Mouse (Mus musculus) kidney, adult 2 months (tissue): ENCODE measurements at regions not wholly inside any gene's neighbourhood (a gene's known extent, or its start where the extent isn't known, plus 50 kb on each side); places are given as distances from the start of the nearest gene placed in this dataset.

ENCODE experiments used
- DNase-seq: peaks from one replicate; pipeline ENCODE4 v3.0.0; 2021
- H3K27ac ChIP-seq: fragments of 200-500 bp; 2 replicates; pipeline ENCODE4 v1.5.1; 2012; ENCODE audit warnings: low read depth, low read length, control low read depth, inconsistent platforms; ENCODE audit not compliant: insufficient read depth
- H3K27me3 ChIP-seq: fragments of 200-500 bp; replicated peaks from 2 replicates; pipeline ENCODE4 v1.6.1; 2012; ENCODE audit warnings: mild to moderate bottlenecking, moderate library complexity, low read length, inconsistent platforms; ENCODE audit not compliant: control insufficient read depth, insufficient read depth
- H3K36me3 ChIP-seq: fragments of 200-500 bp; 2 replicates; pipeline ENCODE4 v1.6.1; 2012; ENCODE audit warnings: mild to moderate bottlenecking, moderate library complexity, low read length, inconsistent platforms; ENCODE audit not compliant: control insufficient read depth, insufficient read depth
- H3K4me1 ChIP-seq: fragments of 200-500 bp; 2 replicates; pipeline ENCODE4 v1.6.1; 2011; ENCODE audit warnings: low read length; ENCODE audit not compliant: control insufficient read depth, insufficient read depth
- H3K4me3 ChIP-seq: fragments of 200-500 bp; 2 replicates; pipeline ENCODE4 v1.5.1; 2011; ENCODE audit warnings: mild to moderate bottlenecking, low read depth, low read length, control low read depth; ENCODE audit not compliant: insufficient read depth
- CTCF ChIP-seq: fragments of 200-500 bp; conservative IDR thresholded peaks from 2 replicates; pipeline ENCODE4 v1.5.1; 2011; ENCODE audit warnings: low read depth, mild to moderate bottlenecking, control low read depth, low read length, moderate library complexity, mixed read lengths; ENCODE audit not compliant: insufficient read depth, insufficient read length
- POLR2A ChIP-seq: fragments of 200-500 bp; IDR thresholded peaks from one replicate; pipeline ENCODE4 v1.6.1; 2011; ENCODE audit warnings: low read depth, low read length, control low read depth
- WGBS: fragments of 180-500 bp; shearing (Covaris S2); methylation state at CpG from one replicate; pipeline ENCODE4 v1.1.7; 2018; 5-methylcytosine and 5-hydroxymethylcytosine counted together

DNA sequence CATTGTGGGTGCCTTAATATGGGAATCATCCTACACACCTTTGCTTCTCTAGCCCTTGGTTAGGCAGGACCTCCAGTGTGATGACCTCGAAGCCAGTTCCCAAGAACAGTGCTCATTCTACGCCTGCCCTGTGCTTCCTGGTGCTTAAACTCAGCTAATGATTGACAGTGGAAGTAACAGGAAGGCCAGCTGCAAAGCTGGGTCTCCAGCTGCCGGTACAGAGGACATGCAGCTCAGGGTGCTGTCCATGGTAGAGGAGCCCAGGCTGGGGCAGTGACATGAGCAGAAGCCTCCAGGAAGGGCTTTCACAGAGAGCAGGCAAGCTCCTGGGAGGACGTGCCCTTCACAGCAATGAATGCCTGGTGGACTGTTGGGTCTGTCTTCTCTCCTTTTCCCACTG lies 293.6 kb downstream of the 3100002H09Rik start:
- no peak overlapping the region for H3K27ac ChIP-seq
- peak; percentile 70 for DNase-seq
- 11% methylated on average over 4 of the region's 4 CpGs for whole genome bisulfite sequencing
- no peak overlapping the region for H3K4me3 ChIP-seq
- H3K36me3 ChIP-seq = no peaks in the 10 kb centered on the region
- no peak for TF ChIP-seq CTCF
- no peak for TF ChIP-seq POLR2A
- H3K4me1 ChIP-seq = no peaks in the 10 kb centered on the region; the same call in 1 of the 2 replicates
- no peaks in the 10 kb centered on the region; the same call in 1 of the 2 replicates for H3K27me3 ChIP-seq

DNA sequence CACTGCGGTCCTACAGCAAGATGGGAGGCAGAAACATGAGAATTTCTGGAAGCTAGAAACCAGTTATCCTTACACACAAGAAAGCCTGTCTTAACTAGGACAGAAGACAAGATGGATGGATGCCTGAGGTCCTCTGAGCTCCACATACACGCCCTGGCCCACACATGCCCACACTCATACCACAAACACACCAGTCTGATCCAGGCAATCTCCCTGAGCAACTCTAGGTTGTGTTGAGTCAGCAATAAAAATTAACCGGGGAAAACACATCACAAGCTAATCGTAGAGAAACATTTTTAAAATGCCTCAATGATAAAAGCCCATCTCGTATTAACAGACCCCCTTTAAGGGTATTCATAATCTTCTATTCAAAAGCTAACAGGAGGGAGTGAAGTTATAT lies 298.9 kb downstream of the 3100002H09Rik start:
- no peak overlapping the region for H3K4me3 ChIP-seq
- no peaks in the 10 kb centered on the region for H3K4me1 ChIP-seq
- 68% methylated on average over 5 of the region's 5 CpGs for WGBS
- no peaks in the 10 kb centered on the region for H3K27me3 ChIP-seq
- no peak overlapping the region for H3K27ac ChIP-seq
- TF ChIP-seq POLR2A (no peak), CTCF (no peak)
- H3K36me3 ChIP-seq = no peaks in the 10 kb centered on the region
- no peak for DNase-seq

DNA sequence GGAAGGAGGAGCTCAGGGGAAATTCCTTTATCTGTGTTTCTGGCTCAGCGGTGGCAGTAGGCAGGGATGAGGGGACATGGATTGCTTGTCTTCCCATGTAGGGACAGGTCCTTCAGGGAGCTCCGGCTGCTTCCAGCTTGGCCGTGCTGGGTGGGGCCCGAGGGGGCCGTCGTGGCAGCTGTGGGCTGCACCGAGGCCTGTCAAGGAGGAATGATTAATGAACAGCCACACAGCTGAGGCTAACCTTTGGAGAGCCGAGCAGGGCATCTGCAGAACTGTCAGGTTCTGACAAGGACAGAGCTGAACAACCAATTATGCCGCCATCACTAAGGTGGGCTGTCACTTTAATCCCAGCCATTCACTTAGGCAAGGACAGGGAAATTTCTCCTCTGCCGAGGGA lies 300.0 kb downstream of the 3100002H09Rik start:
- 5% methylated on average over 10 of the region's 10 CpGs for WGBS
- Histone ChIP-seq H3K27me3 (no peaks in the 10 kb centered on the region), H3K4me3 (no peak overlapping the region), H3K4me1 (no peaks in the 10 kb centered on the region), H3K36me3 (no peaks in the 10 kb centered on the region), H3K27ac (no peak overlapping the region)
- TF ChIP-seq POLR2A (no peak), CTCF (no peak)
- no peak for DNase-seq

DNA sequence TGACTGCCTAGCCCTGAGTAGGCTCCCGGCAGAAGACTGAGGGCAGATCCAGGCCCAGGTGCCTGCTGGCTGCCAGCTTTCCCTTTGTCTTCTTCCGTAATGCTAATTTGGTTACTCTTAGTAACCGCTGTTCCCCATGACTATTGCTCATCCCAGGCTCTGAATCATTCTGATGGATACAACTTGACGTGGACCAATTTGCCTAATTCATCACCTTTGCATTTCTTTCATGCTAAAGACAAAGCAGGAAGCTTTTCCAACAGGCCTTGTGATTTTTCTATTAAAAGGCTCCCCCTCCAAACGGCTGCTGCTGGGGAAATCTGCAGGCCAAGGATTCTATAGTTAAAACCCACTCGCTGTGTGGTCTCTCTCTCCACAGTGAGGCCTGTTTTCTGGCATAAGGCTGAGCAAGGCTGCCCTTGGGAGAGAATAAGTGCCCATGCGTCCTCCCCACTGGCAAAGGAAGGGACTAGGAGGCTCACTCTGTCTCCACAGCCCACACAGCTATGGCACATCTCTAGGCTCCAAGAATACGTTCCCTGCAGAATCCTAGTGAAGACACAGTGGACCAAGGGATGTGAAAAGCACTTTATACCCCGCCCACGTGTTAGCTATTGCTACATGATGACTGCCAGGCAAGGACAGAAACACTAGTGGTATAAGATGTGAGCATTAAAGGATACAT lies 304.6 kb downstream of the 3100002H09Rik start:
- TF ChIP-seq CTCF = no peak
- Histone ChIP-seq H3K4me3 (no peak overlapping the region), H3K27me3 (no peaks in the 10 kb centered on the region), H3K36me3 (no peaks in the 10 kb centered on the region), H3K27ac (no peak overlapping the region), H3K4me1 (no peaks in the 10 kb centered on the region)
- no peak for DNase-seq
- 79% methylated on average over 10 of the region's 10 CpGs for WGBS

DNA sequence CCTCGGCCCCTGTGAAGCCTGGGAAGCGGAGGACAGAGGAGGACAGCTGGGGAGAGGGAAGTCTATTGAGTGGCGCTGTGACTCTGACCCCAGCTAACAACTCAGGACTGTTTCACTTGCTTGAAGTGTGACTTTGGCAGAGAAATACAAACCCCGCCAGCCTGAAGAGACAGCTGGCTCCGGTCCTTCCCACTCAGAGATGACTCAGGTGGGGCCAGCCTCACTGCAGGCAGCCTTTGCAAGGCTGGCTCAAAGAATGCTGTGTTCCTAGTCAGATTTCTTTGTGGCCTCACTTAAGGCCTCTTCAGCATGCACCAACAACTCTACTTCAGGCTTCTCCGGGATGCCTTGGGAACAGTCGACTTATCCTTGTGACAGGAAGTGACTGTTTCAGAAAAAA lies 307.7 kb downstream of the 3100002H09Rik start:
- Histone ChIP-seq H3K36me3 (no peaks in the 10 kb centered on the region), H3K27me3 (no peaks in the 10 kb centered on the region), H3K4me3 (no peak overlapping the region), H3K27ac (no peak overlapping the region), H3K4me1 (no peaks in the 10 kb centered on the region)
- TF ChIP-seq POLR2A (no peak), CTCF (no peak)
- 67% methylated on average over 7 of the region's 7 CpGs for WGBS
- DNase-seq = no peak

DNA sequence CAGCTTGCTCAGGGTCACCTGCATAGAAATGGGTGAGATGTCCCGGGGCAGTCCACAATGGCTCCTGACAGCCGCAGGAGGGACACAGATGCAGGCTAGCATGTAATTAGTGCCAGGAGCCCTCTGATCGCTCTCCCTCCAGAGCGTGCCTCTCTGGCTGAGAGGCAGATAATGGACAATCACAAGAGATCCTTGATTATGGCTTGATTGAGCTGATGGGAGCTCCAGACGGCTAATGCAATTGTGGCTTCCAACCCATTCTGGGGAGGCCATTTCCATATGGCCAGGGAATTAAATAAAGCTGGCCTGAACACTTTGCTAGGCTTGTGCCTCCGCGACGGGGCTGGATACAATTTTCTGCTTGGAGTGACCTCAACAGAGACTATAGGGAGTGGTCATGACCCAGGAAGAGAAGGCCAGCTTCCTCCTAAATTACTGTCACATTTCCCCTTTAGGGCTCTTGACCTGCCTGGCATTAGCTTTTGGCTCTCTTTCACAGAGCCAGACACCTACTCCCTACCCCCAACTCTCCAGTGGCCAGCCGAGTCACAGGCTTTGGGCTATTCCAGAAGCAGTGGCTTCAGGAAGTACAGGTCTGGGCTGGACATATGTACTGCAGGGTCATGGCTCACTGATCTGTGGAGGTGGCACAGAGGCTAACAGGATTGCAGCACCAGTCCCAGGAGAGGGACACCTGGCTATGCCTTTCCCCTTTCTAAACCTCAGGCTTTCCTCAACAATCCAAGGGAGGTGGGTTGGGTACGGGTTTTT lies 311.8 kb downstream of the 3100002H09Rik start:
- Histone ChIP-seq H3K36me3 (no peaks in the 10 kb centered on the region), H3K27me3 (no peaks in the 10 kb centered on the region), H3K4me3 (no peak overlapping the region), H3K4me1 (no peaks in the 10 kb centered on the region), H3K27ac (no peak overlapping the region)
- DNase-seq = no peak
- TF ChIP-seq POLR2A (no peak), CTCF (no peak)
- WGBS = 48% methylated on average over 10 of the region's 10 CpGs

DNA sequence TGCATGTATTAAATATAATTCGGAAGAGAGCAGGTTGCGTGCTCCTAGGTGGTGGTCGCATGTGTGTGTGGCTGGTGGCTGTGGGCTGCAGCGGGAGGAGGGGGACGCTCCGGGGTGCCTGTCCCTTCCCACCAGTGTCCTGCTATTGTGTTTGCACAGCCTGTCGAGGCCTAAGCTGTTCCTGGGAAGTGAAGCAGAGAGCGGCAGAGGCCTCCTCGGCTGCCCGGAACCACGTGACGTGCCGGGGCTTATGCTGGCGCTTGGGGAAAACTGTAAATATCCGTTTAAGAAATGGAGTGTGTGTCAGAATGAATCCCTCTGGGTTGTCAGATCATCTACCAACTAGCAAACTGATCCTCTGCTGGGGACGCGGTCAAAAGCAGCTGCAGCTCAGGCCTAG lies 318.3 kb downstream of the 3100002H09Rik start:
- Histone ChIP-seq H3K4me1 (no peaks in the 10 kb centered on the region), H3K4me3 (no peak overlapping the region), H3K36me3 (no peaks in the 10 kb centered on the region), H3K27me3 (no peaks in the 10 kb centered on the region), H3K27ac (no peak overlapping the region)
- DNase-seq = no peak
- 55% methylated on average over 17 of the region's 17 CpGs for WGBS
- TF ChIP-seq CTCF = no peak
- TF ChIP-seq POLR2A = no peak

DNA sequence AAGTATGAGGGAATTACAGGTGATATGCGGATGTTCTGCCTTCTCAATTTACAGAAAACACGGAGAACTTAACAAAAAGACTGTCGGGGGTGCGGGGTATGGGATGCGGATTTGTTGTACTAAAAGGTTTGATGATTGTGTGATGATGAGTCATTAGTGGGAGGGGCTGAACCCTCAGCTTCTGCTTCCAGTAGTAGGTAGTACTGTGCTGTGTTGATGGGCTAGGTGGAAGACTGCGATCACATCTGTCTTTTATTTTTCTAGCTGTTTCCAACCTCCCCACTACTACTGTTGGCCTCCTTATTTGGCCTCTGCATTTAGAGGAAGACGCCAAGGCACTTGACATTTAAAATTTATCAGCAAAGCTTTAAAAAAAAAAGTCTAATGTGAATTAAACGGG lies 318.8 kb downstream of the 3100002H09Rik start:
- no peaks in the 10 kb centered on the region for H3K27me3 ChIP-seq
- WGBS = 72% methylated on average over 8 of the region's 8 CpGs
- H3K4me3 ChIP-seq = no peak overlapping the region
- H3K27ac ChIP-seq = no peak overlapping the region
- H3K36me3 ChIP-seq = no peaks in the 10 kb centered on the region
- TF ChIP-seq POLR2A (no peak), CTCF (no peak)
- H3K4me1 ChIP-seq = no peaks in the 10 kb centered on the region
- DNase-seq = no peak
